Mouse (Mus musculus): Measurements from ENCODE around the gene C530008M17Rik. TPM values are rescaled to one million over a fixed set of nuclear protein-coding genes. Genes with fewer than 3 reads are reported as not detected.
A peak's percentile ranks its signal among the peaks of the same experiment; 100 is the strongest.

The C530008M17Rik gene
- polyA plus RNA-seq, 1 experiment from 2014 or later, result 15.8 TPM

DNA sequence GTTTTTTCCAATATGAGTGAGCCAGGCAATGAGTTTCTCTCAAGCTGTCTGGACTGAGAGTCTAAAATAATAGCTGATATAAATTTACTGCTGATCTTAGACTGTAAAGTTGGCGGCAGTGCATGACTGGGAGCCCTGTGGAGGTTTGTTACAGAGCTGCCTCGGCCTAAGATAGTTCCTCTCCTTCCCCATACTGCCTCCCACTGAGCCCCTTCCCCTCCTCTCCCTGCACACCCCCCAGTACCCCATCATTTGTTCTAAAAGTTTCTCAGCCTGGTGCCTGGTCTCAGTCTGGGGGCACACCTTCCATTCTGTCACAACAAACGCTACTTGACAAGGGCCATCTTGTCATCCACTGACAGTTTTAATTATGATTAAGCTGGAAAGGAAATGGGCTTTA is 63.6 kb downstream of the C530008M17Rik start:
- WGBS, result 61% methylated on average over 3 of the region's 3 CpGs
- H3K4me2 ChIP-seq, result no peak overlapping the region
- H3K4me3 ChIP-seq (replicated peaks), result no peak overlapping the region
- H3K9ac ChIP-seq, result no peak overlapping the region
- H3K9me3 ChIP-seq, result no peaks in the 10 kb centered on the region
- no peak for ATAC-seq (ENCODE audit: insufficient read depth, low FRiP score, low read depth)
- H3K27me3 ChIP-seq (replicated peaks), result no peaks in the 10 kb centered on the region
- H3K4me1 ChIP-seq, result peaks cover 4% of the 10 kb centered on the region
- H3K36me3 ChIP-seq, result no peaks in the 10 kb centered on the region
- no peak overlapping the region for H3K27ac ChIP-seq

DNA sequence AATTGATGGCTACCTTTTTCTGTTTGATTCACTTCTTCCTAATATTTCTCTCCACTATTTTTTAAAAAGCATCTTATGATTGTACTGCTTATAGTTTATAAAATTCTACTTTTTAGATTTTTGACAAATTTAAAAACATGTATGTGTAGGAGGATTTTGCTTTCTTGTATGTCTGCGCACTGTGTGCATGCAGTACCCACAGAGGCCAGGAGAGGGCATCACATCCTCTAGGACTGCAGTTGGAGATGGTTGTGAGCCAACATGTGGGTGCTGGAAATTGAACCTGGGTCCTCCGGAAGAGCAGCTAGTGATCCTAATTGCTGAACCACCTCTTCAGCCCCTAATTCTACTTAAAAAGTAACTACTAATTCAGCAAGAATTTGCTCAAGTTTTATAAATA is 68.6 kb downstream of the C530008M17Rik start:
- H3K27me3 ChIP-seq (replicated peaks), result no peaks in the 10 kb centered on the region
- no peak overlapping the region for H3K27ac ChIP-seq
- no peak overlapping the region for H3K9ac ChIP-seq
- no peaks in the 10 kb centered on the region for H3K9me3 ChIP-seq
- H3K4me1 ChIP-seq, result no peaks in the 10 kb centered on the region
- H3K36me3 ChIP-seq, result no peaks in the 10 kb centered on the region
- 96% methylated on average over 2 of the region's 2 CpGs for WGBS
- no peak overlapping the region for H3K4me2 ChIP-seq
- H3K4me3 ChIP-seq (replicated peaks), result no peak overlapping the region
- no peak for ATAC-seq (ENCODE audit: insufficient read depth, low FRiP score, low read depth)

DNA sequence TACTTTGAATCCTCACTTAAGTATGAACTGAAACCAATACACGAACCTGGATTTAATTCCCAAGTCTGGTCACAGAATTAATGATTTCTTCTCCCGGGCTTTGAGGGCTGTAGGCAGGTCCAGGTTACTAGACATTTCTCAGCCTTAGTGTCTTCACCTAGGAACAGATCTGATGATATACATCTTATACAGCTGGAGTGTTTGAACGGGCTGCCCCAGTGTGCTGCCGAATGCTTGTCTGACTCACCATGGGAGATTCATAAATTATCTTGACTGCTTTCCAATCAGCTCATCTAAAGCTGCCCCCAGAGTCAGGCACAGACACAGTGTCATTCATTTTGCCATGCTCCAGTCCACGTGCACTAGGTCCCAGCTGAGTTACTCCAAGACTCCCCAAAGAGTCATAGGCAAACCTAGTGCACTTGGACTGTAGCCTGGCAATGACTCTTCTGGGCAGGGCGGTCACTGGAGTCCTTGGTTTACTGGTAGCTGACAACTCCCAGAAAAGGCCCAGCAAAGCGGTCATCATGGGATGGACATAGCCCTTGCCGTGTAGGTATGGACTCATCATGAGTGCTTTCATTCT is 70.3 kb downstream of the C530008M17Rik start:
- H3K27ac ChIP-seq, result no peak overlapping the region
- ATAC-seq (ENCODE audit: insufficient read depth, low FRiP score, low read depth), result no peak
- H3K27me3 ChIP-seq (replicated peaks), result no peaks in the 10 kb centered on the region
- H3K9ac ChIP-seq, result no peak overlapping the region
- H3K4me1 ChIP-seq, result no peaks in the 10 kb centered on the region
- H3K9me3 ChIP-seq, result no peaks in the 10 kb centered on the region
- WGBS, result 87% methylated on average over 8 of the region's 8 CpGs
- no peak overlapping the region for H3K4me2 ChIP-seq
- H3K4me3 ChIP-seq (replicated peaks), result no peak overlapping the region
- no peaks in the 10 kb centered on the region for H3K36me3 ChIP-seq

DNA sequence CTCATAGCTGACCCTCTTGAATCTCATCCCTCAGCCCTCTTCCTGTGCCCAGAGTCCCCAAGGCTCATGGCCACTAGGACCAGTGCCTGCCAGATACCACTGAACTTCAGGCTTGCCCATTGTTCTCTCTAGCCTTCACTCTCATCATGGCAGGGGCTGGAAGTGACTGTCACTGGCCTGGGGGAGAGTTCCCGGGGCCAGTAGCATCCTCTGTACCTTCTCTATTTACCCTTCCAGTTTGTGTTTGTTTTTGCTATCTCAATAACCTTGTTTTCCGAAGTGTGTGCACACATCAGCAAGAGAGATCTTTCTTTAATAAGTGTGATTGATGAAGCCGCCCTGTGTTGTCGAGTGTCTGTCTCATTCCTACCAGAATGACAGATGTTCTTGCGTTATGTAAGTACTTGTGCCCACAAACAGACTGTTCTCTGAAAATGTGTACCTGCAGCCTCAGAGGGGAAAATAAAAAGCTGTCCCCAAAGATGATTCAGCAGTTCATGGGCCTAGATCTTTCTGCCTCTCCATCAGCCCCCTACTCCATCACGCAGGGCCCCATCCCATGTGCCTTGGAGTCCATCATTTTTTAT is 76.8 kb downstream of the C530008M17Rik start:
- no peak overlapping the region for H3K4me3 ChIP-seq (replicated peaks)
- no peaks in the 10 kb centered on the region for H3K9me3 ChIP-seq
- no peak overlapping the region for H3K27ac ChIP-seq
- no peaks in the 10 kb centered on the region for H3K36me3 ChIP-seq
- H3K9ac ChIP-seq, result no peak overlapping the region
- no peak for ATAC-seq (ENCODE audit: insufficient read depth, low FRiP score, low read depth)
- H3K4me2 ChIP-seq, result no peak overlapping the region
- WGBS, result 69% methylated on average over 6 of the region's 6 CpGs
- no peaks in the 10 kb centered on the region for H3K27me3 ChIP-seq (replicated peaks)
- H3K4me1 ChIP-seq, result no peaks in the 10 kb centered on the region

DNA sequence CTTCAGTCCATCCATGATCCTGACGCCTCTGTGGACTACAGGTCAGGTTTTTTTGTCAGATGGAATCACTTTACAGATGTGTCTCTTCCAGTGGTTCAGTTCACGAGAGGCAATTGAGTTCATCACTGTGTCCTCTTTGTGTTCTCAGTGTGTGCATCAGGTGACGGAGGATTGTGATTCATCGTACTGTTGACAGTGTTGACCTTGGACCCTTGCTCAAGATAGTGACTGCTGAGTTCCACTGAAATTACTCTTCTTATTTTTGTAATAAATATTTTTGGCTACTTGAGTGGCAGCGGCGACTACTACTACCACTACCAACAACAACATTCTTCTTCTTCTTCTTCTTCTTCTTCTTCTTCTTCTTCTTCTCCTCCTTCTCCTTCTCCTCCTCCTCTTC is 85.2 kb downstream of the C530008M17Rik start:
- Histone ChIP-seq H3K4me1 (no peaks in the 10 kb centered on the region), H3K27ac (no peak overlapping the region), H3K9ac (no peak overlapping the region), H3K27me3 (replicated peaks) (no peaks in the 10 kb centered on the region), H3K4me3 (replicated peaks) (no peak overlapping the region), H3K9me3 (no peaks in the 10 kb centered on the region), H3K4me2 (no peak overlapping the region), H3K36me3 (no peaks in the 10 kb centered on the region)
- ATAC-seq (ENCODE audit: insufficient read depth, low FRiP score, low read depth), result no peak
- 95% methylated on average over 6 of the region's 6 CpGs for WGBS

DNA sequence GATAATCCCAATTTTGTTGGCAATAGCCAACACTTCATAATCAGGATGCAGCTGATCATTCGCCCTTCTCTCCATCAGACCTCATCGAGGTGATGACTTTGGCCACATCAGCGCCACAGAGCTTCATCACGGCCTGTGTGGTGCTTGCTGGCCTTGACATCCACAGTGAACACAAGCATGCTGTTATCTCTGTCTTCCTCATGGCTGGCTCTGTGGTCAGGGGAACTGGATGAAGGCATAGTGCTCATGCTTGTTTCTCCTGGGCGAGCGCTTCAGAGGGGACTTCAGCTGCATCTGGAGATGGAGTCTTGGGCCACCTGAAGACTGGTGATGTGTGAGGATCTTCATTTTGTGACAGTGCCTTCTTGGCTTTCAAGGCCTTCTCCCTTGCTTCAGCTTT is 85.8 kb downstream of the C530008M17Rik start:
- Histone ChIP-seq H3K9me3 (no peaks in the 10 kb centered on the region), H3K4me2 (no peak overlapping the region), H3K4me1 (no peaks in the 10 kb centered on the region), H3K9ac (no peak overlapping the region), H3K27ac (no peak overlapping the region), H3K36me3 (no peaks in the 10 kb centered on the region), H3K27me3 (replicated peaks) (no peaks in the 10 kb centered on the region), H3K4me3 (replicated peaks) (no peak overlapping the region)
- no peak for ATAC-seq (ENCODE audit: insufficient read depth, low FRiP score, low read depth)
- WGBS, result 96% methylated on average over 6 of the region's 6 CpGs

DNA sequence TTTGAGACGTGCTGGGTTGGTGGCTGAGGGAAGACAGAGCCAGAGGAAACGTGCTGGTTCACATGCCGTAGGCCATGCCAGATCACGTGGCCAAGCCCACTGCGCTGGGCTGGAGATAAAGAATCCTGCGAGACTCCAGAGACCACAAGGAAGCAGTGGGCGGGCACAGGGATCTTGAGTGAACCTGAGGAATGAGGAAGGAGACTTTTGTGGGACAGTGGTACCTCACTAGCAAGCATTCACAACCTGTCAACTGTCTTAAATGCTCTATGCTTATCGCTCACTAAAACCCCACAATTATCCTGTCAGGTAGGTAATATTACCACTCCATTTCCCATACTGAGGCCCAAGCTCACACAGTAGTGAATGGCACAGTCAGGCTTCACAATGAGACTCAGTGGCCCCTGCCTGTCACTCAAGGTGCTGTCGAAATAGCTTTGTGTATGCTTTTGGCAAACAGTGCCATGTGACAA is 88.5 kb downstream of the C530008M17Rik start:
- 75% methylated on average over 9 of the region's 9 CpGs for WGBS
- Histone ChIP-seq H3K4me1 (no peaks in the 10 kb centered on the region), H3K27me3 (replicated peaks) (no peaks in the 10 kb centered on the region), H3K9ac (no peak overlapping the region), H3K27ac (no peak overlapping the region), H3K36me3 (no peaks in the 10 kb centered on the region), H3K4me3 (replicated peaks) (no peak overlapping the region), H3K4me2 (no peak overlapping the region), H3K9me3 (no peaks in the 10 kb centered on the region)
- no peak for ATAC-seq (ENCODE audit: insufficient read depth, low FRiP score, low read depth)

DNA sequence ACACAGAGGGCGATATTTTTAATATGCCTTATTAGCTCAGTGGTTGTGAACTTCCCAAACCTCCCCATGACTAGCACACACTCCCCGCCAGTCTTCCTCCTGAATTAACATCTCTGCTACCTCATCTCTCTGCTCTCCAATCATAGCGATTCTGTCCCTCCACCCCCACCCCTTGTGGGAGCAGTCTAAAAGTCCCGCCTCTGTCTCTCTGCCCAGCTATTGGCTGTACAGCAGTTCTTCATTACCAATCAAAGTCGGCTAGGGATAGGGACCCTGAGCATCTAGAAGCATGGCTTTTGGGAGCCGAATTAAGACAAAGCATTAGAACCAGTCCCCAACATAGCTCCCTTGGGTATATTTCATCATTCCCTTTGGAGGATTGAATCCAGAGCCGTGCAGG is 91.5 kb downstream of the C530008M17Rik start:
- no peak overlapping the region for H3K27ac ChIP-seq
- WGBS, result 66% methylated on average over 7 of the region's 7 CpGs
- ATAC-seq (ENCODE audit: insufficient read depth, low FRiP score, low read depth), result no peak

DNA sequence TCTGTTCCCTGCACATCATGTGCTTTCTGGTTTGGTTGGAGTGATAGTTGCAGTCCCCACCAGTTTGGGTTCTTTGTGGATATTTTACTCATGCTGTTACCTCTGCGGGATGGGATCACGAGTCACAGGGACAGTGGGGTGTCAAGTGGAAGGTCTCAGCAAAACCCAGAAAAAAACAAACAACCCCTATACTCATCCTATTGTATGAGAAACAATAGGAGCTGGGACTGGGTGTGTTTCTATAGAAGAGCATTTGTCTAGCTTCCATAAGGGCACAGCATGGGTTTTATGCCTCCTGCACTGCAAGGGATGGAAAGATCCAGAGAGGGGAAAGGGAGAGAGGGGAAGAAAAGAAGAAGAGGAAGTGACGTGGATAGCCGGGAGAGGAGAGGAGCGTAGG is 96.0 kb downstream of the C530008M17Rik start:
- no peaks in the 10 kb centered on the region for H3K36me3 ChIP-seq
- no peaks in the 10 kb centered on the region for H3K9me3 ChIP-seq
- H3K4me1 ChIP-seq, result no peaks in the 10 kb centered on the region
- no peak overlapping the region for H3K27ac ChIP-seq
- no peak overlapping the region for H3K4me2 ChIP-seq
- ATAC-seq (ENCODE audit: insufficient read depth, low FRiP score, low read depth), result no peak
- H3K27me3 ChIP-seq (replicated peaks), result no peaks in the 10 kb centered on the region
- WGBS, result 82% methylated on average over 5 of the region's 5 CpGs
- H3K4me3 ChIP-seq (replicated peaks), result no peak overlapping the region
- H3K9ac ChIP-seq, result no peak overlapping the region

More for the DNA sequence above, 91.5 kb downstream of the C530008M17Rik start:
- Histone ChIP-seq H3K36me3 (no peaks in the 10 kb centered on the region), H3K4me3 (replicated peaks) (no peak overlapping the region), H3K27me3 (replicated peaks) (no peaks in the 10 kb centered on the region), H3K4me1 (no peaks in the 10 kb centered on the region), H3K9ac (no peak overlapping the region), H3K4me2 (no peak overlapping the region), H3K9me3 (no peaks in the 10 kb centered on the region)

DNA sequence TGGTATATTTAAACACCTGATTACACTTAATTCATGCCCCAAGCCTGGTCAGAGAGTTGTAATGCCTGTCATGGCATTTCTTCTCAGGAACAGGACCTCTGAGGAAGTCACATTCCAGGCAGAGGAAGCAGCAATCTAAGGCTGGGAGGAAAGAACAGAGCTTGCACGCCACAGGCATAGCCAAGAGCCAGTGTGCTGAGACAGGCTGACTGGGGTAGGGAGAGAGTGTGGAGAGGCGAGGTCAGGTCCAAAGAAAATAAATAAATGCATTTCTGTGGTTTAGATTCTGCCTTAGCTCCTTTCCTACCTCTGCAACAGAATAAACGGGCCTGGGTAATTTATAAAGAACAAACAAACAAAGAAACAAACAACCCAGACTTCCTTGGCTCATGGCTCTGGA is 104.0 kb downstream of the C530008M17Rik start:
- 68% methylated on average over 3 of the region's 3 CpGs for WGBS
- no peak overlapping the region for H3K4me3 ChIP-seq (replicated peaks)
- no peak for ATAC-seq (ENCODE audit: insufficient read depth, low FRiP score, low read depth)
- peaks cover 12% of the 10 kb centered on the region; the same call in 1 of the 2 replicates for H3K4me1 ChIP-seq
- H3K9ac ChIP-seq, result no peak overlapping the region
- H3K27me3 ChIP-seq (replicated peaks), result no peaks in the 10 kb centered on the region
- H3K36me3 ChIP-seq, result no peaks in the 10 kb centered on the region
- no peak overlapping the region for H3K27ac ChIP-seq
- H3K4me2 ChIP-seq, result no peak overlapping the region
- no peaks in the 10 kb centered on the region for H3K9me3 ChIP-seq

DNA sequence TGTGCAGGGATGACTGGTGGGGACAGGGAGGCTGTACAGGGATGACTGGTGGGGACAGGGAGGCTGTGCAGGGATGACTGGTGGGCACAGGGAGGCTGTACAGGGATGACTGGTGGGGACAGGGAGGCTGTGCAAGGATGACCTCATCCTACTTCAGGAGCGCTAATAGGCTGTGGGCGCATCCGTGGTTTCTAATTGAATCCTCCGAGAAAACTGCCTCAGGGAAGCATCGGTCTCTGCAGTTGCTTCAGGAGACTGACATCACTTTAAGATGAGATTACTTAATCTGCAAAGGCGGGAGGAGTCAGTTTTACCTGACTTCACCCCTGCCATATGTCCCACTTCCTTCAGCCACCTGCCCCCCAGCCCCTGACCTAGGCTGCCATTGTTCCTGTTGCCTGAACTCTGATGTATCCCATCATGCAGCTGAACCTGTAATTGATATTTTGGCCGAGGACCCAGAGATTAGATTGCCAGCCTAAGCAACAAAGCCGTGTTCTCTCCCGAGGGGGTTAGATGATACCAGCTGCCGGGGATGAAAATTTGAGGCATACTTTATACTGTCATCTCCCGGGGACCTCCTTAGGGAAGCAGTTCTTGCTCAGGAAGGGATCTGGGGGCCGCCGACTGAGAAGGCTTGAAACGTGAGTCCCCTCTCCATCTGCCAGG is 105.9 kb downstream of the C530008M17Rik start:
- H3K9ac ChIP-seq, result no peak overlapping the region

DNA sequence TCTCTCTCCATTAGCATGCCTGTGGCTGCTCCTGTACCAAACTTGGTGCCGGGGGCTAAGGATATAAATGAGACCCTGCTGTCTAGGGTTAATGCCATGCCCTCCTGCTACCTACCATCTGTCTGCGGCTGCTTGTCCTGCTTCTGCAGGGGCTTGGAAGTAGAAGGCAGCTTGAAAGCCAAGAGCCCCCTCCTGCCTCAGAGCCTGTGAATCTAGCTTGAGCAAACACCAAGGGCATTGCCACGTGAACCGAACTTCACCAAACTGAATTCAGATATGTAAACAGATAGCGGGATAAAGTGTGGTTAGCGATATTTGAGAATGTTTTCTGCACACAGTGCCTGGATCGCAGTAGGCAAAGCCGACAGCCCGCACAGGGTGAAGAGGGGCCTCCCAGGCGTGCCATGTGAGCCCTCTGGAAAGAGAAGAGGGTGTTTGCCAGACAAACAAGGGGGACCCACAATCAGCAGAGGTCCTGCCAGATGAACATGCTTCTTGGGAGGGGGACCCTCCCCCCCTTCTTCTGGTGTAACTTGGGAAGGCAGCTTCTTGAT is 106.9 kb downstream of the C530008M17Rik start:
- Histone ChIP-seq H3K9me3 (no peaks in the 10 kb centered on the region), H3K4me3 (replicated peaks) (no peak overlapping the region), H3K27ac (no peak overlapping the region), H3K4me1 (peaks cover 12% of the 10 kb centered on the region; the same call in 1 of the 2 replicates), H3K9ac (no peak overlapping the region), H3K36me3 (no peaks in the 10 kb centered on the region), H3K4me2 (peak overlapping the region; percentile 34), H3K27me3 (replicated peaks) (no peaks in the 10 kb centered on the region)
- 24% methylated on average over 10 of the region's 10 CpGs for WGBS
- ATAC-seq (ENCODE audit: insufficient read depth, low FRiP score, low read depth), result peak; percentile 58; the same call in 1 of the 2 replicates

More for the DNA sequence above, 105.9 kb downstream of the C530008M17Rik start:
- Histone ChIP-seq H3K9me3 (no peaks in the 10 kb centered on the region), H3K27me3 (replicated peaks) (no peaks in the 10 kb centered on the region), H3K4me2 (no peak overlapping the region), H3K4me1 (peaks cover 12% of the 10 kb centered on the region; the same call in 1 of the 2 replicates), H3K36me3 (no peaks in the 10 kb centered on the region), H3K27ac (no peak overlapping the region), H3K4me3 (replicated peaks) (no peak overlapping the region)
- WGBS, result 65% methylated on average over 14 of the region's 14 CpGs
- no peak for ATAC-seq (ENCODE audit: insufficient read depth, low FRiP score, low read depth)

Measured in stomach, embryonic 15.5 days (tissue).